Mouse (Mus musculus) stomach, postnatal 0 days (tissue): ENCODE results near the gene Tnfsf11.

Experiments
- CTCF ChIP-seq: IDR thresholded peaks from 2 replicates; pipeline ENCODE4 v1.5.1; 2016; ENCODE audit warnings: antibody characterized with exemption, low read depth, mild to moderate bottlenecking, moderate library complexity
- EP300 ChIP-seq: optimal IDR thresholded peaks from 2 replicates; pipeline ENCODE3; 2016; ENCODE audit warnings: antibody characterized with exemption

GRCm38 (mm10) chr14:78262596-78262995 is 45.2 kb downstream of the Tnfsf11 start:
- TF ChIP-seq CTCF = no peak
- TF ChIP-seq EP300 = no peak
